8 mouse cellular contexts compared by ENCODE assay signal in the genomic region with DNA sequence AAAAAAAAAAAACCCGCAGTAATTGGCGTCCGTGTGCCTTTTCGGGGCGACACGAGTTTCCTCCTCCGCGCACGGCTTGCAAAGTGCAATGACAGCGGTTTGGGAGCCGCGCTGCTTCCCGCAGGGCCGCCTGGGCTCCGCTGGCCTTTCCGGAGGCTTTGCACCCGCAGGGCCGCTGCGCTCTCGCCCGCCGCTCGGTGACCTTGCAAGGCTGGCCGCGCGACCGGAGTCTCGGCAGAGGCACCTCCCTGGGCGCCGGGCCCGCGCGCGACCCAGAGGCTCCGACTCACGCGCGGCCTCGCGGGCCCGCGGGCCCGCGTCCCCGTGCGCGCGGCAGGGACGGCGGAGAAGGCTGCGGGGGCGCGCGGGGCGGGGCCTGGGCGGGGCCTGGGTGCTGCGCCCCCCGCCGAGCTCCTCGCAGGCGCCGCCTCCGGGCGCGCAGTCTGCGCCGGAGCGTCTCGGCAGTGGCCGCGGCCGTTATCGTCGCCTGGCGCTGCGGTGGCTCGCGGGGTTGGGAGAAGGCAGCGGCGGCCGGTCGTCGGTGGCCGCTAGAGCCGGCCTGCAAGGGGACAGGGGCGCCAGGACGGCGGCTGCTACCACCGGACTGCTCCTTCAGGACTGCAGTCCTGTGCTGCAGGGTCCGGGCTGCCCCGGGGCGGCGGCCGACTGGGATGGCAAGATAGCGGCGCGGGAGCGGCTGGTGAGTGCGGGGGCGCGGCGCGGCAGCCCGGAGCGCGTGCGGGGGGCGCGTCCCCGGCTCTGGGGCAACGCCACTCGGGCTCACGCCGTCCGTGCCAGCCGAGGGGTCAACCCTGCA. TPM values are rescaled to one million over a fixed set of nuclear protein-coding genes. Genes with fewer than 3 reads are reported as not detected.
DNase-seq lines count a peak whose midpoint lies in the region; ATAC-seq lines count a peak whose summit lies in the region.

No protein-coding gene starts in this region.

- H3K36me3 ChIP-seq in forebrain, embryonic 14.5 days (ENCODE audit: control insufficient read depth, insufficient read depth, low read length) = no peaks in the 10 kb centered on the region
- no peaks in the 10 kb centered on the region for H3K36me3 ChIP-seq in liver, embryonic 16.5 days (ENCODE audit: control insufficient read depth, insufficient read depth)
- H3K36me3 ChIP-seq in neural tube, embryonic 14.5 days (ENCODE audit: control insufficient read depth, insufficient read depth, low read length) = no peaks in the 10 kb centered on the region

- WGBS in forebrain, embryonic 14.5 days = under 1% methylated on average over 87 of the region's 116 CpGs
- WGBS in large intestine, adult 2 months = under 1% methylated on average over 114 of the region's 116 CpGs
- 0% methylated on average over 104 of the region's 116 CpGs for WGBS in liver, embryonic 16.5 days (ENCODE audit: insufficient replicate concordance)
- under 1% methylated on average over 88 of the region's 116 CpGs for WGBS in neural tube, embryonic 14.5 days

- H3K4me2 ChIP-seq in forebrain, embryonic 14.5 days (ENCODE audit: low read length) = peak overlapping the region; percentile 91
- peak overlapping the region; percentile 49 for H3K4me2 ChIP-seq in liver, embryonic 16.5 days (ENCODE audit: low read depth, low read length)
- peak overlapping the region; percentile 90 for H3K4me2 ChIP-seq in neural tube, embryonic 14.5 days (ENCODE audit: low read depth, low read length)

- H3K27me3 ChIP-seq in forebrain, embryonic 14.5 days (replicated peaks; ENCODE audit: control insufficient read depth, insufficient read depth, low read length) = peaks cover 11% of the 10 kb centered on the region; the same call in 1 of the 2 replicates
- H3K27me3 ChIP-seq in liver, embryonic 16.5 days (ENCODE audit: control insufficient read depth, insufficient read depth, low read depth, low read length) = peaks cover 32% of the 10 kb centered on the region
- H3K27me3 ChIP-seq in neural tube, embryonic 14.5 days (ENCODE audit: control insufficient read depth, insufficient read depth, low read length) = no peaks in the 10 kb centered on the region

- peak; percentile 86 for DNase-seq in layer of hippocampus, adult 11-12 months (ENCODE audit: low spot score)
- no peak for DNase-seq in layer of hippocampus, adult 9-10 months (ENCODE audit: low spot score)
- DNase-seq in forebrain, embryonic 14.5 days (ENCODE audit: low spot score) = peak; percentile 88
- peak; percentile 92 to 94 for DNase-seq in heart, postnatal 10 days
- DNase-seq in large intestine, adult 2 months (ENCODE audit: low read depth, low spot score) = peak; percentile 47
- peak; percentile 96 for DNase-seq in testis, postnatal 10 days (ENCODE audit: low spot score)

- peak overlapping the region; percentile 74 for H3K4me3 ChIP-seq in forebrain, embryonic 14.5 days (ENCODE audit: low read depth, low read length)
- H3K4me3 ChIP-seq in liver, embryonic 16.5 days (ENCODE audit: low read depth, low read length) = peak overlapping the region; percentile 56
- H3K4me3 ChIP-seq in neural tube, embryonic 14.5 days (ENCODE audit: low read depth, low read length) = peak overlapping the region; percentile 78

- peak; percentile 97 for ATAC-seq in forebrain, embryonic 14.5 days
- ATAC-seq in liver, embryonic 16.5 days (ENCODE audit: low read depth) = peak; percentile 88
- ATAC-seq in neural tube, embryonic 14.5 days (ENCODE audit: low read depth) = peak; percentile 95

- peak overlapping the region; percentile 78 for H3K27ac ChIP-seq in forebrain, embryonic 14.5 days (ENCODE audit: low read depth, low read length)
- H3K27ac ChIP-seq in liver, embryonic 16.5 days (ENCODE audit: low read length) = peak overlapping the region; percentile 71
- peak overlapping the region; percentile 87 for H3K27ac ChIP-seq in neural tube, embryonic 14.5 days (ENCODE audit: low read depth, low read length)

- intact Hi-C loops in heart, postnatal 10 days (cut with DNase I) = loop anchor here (5.0 kb wide), 1 partner anchor 82 kb away; no protein-coding TSS in a partner anchor

- H3K9ac ChIP-seq in forebrain, embryonic 14.5 days (ENCODE audit: low read length) = peak overlapping the region; percentile 82
- H3K9ac ChIP-seq in liver, embryonic 16.5 days (ENCODE audit: low read depth, low read length) = peak overlapping the region; percentile 50
- peak overlapping the region; percentile 73 for H3K9ac ChIP-seq in neural tube, embryonic 14.5 days (replicated peaks; ENCODE audit: low read depth, low read length)

- no peaks in the 10 kb centered on the region for H3K9me3 ChIP-seq in forebrain, embryonic 14.5 days (replicated peaks; ENCODE audit: control insufficient read depth, low read length)
- no peaks in the 10 kb centered on the region for H3K9me3 ChIP-seq in liver, embryonic 16.5 days (replicated peaks; ENCODE audit: control insufficient read depth, low read length)
- no peaks in the 10 kb centered on the region for H3K9me3 ChIP-seq in neural tube, embryonic 14.5 days (ENCODE audit: control insufficient read depth, low read length)

- H3K4me1 ChIP-seq in forebrain, embryonic 14.5 days (ENCODE audit: control insufficient read depth, insufficient read depth, low read length) = peaks cover 10% of the 10 kb centered on the region
- no peaks in the 10 kb centered on the region; the same call in 1 of the 2 replicates for H3K4me1 ChIP-seq in liver, embryonic 16.5 days (ENCODE audit: control insufficient read depth, low read depth, low read length)
- peaks cover 12% of the 10 kb centered on the region; the same call in 1 of the 2 replicates for H3K4me1 ChIP-seq in neural tube, embryonic 14.5 days (ENCODE audit: control insufficient read depth, insufficient read depth, low read length)

RNA-seq across cellular contexts. Expression of gene Lifr, which starts 38.9 kb away (rescaled TPM):
- 8.5 and 10.7 TPM in 2 replicates for polyA plus RNA-seq in forebrain, embryonic 14.5 days (2014; fragmentation: Nextera tagmentation; extraction: Ambion mirVana)
- 10 to 100 TPM; 50.2 to 54.0 TPM for total RNA-seq in heart, postnatal 10 days (2021)
- polyA plus RNA-seq in large intestine, adult 2 months (2012; rRNA removed) = 2.7 and 6.3 TPM in 2 replicates
- polyA plus RNA-seq in liver, embryonic 16.5 days (2015; fragmentation: Nextera tagmentation; extraction: Ambion mirVana) = 29.1 and 33.6 TPM in 2 replicates
- 32.1 and 48.0 TPM in 2 replicates for polyA plus RNA-seq in neural tube, embryonic 14.5 days (2014; fragmentation: Nextera tagmentation; extraction: Ambion mirVana)
